Mouse (Mus musculus) lung, adult 2 months (tissue): Measurements from ENCODE around the gene Rell1.

Source experiments
- CTCF ChIP-seq: fragments of 200-500 bp; IDR thresholded peaks from 2 replicates; pipeline ENCODE4 v1.5.1; 2011; ENCODE audit warnings: mild to moderate bottlenecking, low read length, control low read depth; ENCODE audit not compliant: insufficient read depth
- POLR2A ChIP-seq: fragments of 200-500 bp; IDR thresholded peaks from 2 replicates; pipeline ENCODE4 v1.6.1; 2011; ENCODE audit warnings: low read depth, mild to moderate bottlenecking, control low read depth, low read length, borderline replicate concordance; ENCODE audit errors: extremely low read depth

DNA sequence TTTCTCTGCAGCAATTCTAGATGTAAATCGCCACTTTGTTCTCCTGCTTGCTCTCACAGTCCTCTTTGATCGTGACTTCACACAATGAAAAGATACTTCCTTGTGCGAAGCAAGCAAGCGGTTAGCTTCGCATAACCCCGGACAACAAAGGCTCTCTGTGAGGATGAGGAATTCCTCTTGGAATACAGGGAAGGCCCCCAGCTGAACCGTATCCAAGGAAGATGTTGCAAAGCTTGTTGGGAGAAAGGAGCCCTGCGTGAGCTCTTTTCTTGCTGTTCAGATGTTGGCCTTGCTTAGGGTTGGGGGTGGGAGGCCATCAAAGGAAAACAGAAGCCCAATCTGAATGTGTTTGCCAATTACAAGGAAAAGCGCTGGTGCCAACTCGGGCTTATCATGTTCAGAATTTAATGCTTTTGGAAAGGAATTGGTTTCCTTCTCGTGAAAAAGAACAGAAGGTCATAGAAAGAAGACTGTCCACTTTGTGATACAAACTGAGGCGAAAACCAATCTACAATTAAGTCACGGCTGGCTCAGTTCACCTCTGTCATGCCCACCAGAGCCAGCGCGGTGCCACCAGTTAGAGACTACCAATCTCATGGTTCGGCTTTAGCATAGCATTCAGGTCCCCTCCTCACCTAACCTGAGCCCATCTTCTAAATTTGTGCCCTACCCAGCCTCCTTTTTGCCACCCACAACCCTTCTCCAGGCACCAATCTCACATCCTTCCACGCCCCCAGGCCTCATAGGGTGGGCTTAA is 96.3 kb downstream of the Rell1 start:
- TF ChIP-seq CTCF (no peak), POLR2A (no peak)
